Mouse (Mus musculus) heart, adult 2 months (tissue): ENCODE measurements around the gene Ccdc153.

Experiments used
- CTCF ChIP-seq: fragments of 200-600 bp; IDR thresholded peaks from 2 replicates; pipeline ENCODE4 v1.8.1; 2022; ENCODE audit warnings: antibody characterized with exemption, mild to moderate bottlenecking, moderate library complexity
- EP300 ChIP-seq: fragments of 200-500 bp; IDR thresholded peaks from 2 replicates; pipeline ENCODE4 v1.6.1; 2011; ENCODE audit warnings: low read depth, low read length, control low read depth; ENCODE audit not compliant: insufficient read depth
- POLR2A ChIP-seq: fragments of 200-500 bp; IDR thresholded peaks from 2 replicates; pipeline ENCODE4 v1.6.1; 2011; ENCODE audit warnings: mild to moderate bottlenecking, low read depth, low read length, control low read depth; ENCODE audit not compliant: insufficient read depth

- TF ChIP-seq CTCF (no peak), EP300 (no peak), POLR2A (no peak)
Observed at GRCm38 (mm10) chr9:44247907-44248306, 7.4 kb downstream of the Ccdc153 start.
